Mouse (Mus musculus) effector memory CD4-positive, alpha-beta T cell, adult 5 months (primary cell): ENCODE results near the gene Chrna7. TPM values are rescaled to one million over a fixed set of nuclear protein-coding genes. Genes with fewer than 3 reads are reported as not detected.

ENCODE experiments used
- polyA plus RNA-seq: library from polyadenylated mRNA; unstranded; fragments of 100-300 nt; shearing (Covaris generic); gene quantifications from one replicate; pipeline ENCODE4 v1.2.1, GENCODE M21; 2017

The Chrna7 gene
- not detected for polyA plus RNA-seq

GRCm38 (mm10) chr7:63212084-63212723 lies at the start of gene Chrna7:
TSS of gene Chrna7 (minus strand) at chr7:63212569.

Other genes with a start within 250 kb of the Chrna7 start
- not detected for gene Otud7a, start 232.2 kb upstream of the Chrna7 start, polyA plus RNA-seq